Mouse (Mus musculus) spleen, postnatal 14 days (tissue): Measurements from ENCODE around the gene Olfr1087.
"Not testable (repeated sequence)": the region's sequence is repeated elsewhere in the genome, so short reads cannot be mapped to it uniquely, and the experiment has no call there.

Source experiments
- DNase-seq, 2 experiments: peaks; one replicate each; pipeline ENCODE4 v3.0.0; 2021 to 2022; ENCODE audit warnings: low spot score in 2 of 2

The Olfr1087 gene

DNA sequence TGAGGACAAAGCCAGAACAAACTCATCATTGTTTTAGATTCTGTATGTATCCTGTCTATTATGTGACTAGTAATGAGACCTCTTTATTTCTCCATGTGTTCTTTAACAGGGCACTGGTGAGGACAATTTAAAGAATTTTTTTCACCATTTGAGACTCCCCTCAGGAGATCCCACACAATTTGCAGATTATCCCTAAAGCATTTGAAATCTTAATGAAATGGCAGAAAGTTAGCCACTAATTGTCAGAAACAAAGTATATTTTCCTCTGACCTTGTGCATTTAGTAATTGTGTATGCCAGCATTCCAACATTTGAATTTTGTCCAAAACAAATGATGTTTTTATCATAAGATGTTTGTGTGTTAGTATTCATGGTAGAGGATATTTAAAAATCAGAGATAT is at the start of gene Olfr1087:
Gene Olfr1087, minus strand, starts transcription at position 101 of the 400 bp plus-strand sequence.
- no peak for DNase-seq

DNA sequence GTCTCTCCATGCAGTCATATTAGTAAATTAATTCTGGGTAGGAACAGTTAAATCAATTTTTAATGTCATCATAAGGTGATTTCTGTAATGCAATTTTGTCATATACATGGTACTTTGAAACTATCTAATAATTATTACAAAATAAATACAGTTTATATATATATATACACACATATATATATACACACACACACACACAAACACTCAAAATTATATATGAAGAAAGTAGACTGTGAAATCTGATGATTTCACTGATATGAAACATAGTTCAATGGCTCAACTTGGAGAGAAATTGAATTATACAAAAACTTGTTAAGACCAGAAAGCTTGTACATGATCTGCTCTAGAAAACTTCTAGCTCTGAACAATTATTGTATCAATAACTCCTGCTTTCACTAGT is 35.4 kb upstream of the Olfr1087 start, which contains the start of gene Olfr1089:
Gene Olfr1089, minus strand, starts transcription at position 101 of the 400 bp plus-strand sequence.
- no peak for DNase-seq

DNA sequence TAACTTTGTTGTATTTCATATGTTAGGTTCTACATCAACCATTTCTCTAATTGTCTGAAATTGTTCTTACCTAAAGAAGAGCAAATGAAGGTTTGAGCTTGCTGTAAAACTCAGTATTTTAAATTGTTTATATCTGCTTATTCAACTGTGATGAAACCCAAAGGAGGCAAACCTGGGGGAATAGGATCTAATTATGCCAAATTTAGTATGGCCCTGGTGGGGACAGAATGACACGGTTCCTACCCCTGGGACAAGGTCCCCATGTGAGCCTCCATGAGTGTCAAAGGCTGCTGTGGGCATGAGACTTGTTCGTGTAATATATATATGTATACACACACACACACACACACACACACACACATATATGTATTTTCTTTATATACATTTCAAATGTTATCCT is 18.2 kb downstream of the Olfr1087 start, which contains the start of gene Olfr1086:
Gene Olfr1086, minus strand, starts transcription at position 101 of the 400 bp plus-strand sequence.
- no peak for DNase-seq

DNA sequence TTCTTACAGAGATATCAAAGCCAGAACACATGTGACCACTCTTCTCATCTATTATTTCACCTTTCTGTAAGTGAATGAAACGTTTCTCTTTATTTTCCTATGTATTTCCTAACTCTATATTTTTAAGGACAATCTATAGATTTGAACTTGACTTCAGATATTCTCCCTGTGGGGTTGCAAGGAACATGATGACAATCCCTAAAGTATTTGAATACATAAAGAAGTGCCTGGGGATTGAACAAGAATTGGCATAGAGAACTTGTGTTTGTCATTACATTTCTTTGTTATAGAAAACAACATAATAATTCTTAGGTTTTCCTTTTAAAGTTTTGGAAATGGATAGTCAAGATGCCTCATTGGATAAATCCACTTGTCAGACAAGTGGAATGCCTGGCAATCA is 36.3 kb downstream of the Olfr1087 start, which contains the start of gene Olfr1085:
Gene Olfr1085, minus strand, starts transcription at position 101 of the 400 bp plus-strand sequence.
- no peak for DNase-seq

DNA sequence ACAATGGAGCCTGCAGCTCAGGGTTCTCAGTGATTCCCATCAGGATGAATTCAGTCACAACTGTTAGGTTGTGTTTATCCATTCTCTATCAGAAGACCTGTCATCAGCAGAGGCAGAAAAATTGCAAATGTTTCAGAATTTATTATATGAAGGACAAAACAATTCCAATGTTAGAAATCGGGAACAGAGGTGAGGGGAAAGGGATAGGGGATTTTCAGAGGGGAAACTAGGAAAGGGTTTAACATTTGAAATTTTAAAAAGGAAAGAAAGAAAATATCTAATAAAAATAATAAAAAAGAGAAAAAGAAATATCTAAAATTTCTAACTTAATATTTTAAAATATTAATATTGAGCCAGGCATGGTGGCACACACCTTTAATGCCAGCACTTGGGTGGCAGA is 58.6 kb downstream of the Olfr1087 start, which contains the start of gene Olfr1084:
Gene Olfr1084, minus strand, starts transcription at position 101 of the 400 bp plus-strand sequence.
- not testable (repeated sequence) for DNase-seq
